Mouse (Mus musculus) forebrain, embryonic 14.5 days (tissue): ENCODE results near the gene Znhit6. TPM values are rescaled to one million over a fixed set of nuclear protein-coding genes. Genes with fewer than 3 reads are reported as not detected.

ENCODE experiments used
- ATAC-seq: fragments of 200-750 bp; cut with Nextera tagmentation; 2 replicates; pipeline ENCODE4 v1.8.0; 2017; ENCODE audit warnings: mild to moderate bottlenecking, moderate library complexity
- DNase-seq: peaks from one replicate; pipeline ENCODE4 v3.0.0-alpha.2; 2015; ENCODE audit warnings: low spot score
- H3K27ac ChIP-seq: fragments of 300-500 bp; sonication (generic); 2 replicates; pipeline ENCODE4 v1.5.1; 2014; ENCODE audit warnings: low read depth, mild to moderate bottlenecking, control low read depth, low read length, moderate library complexity
- H3K27me3 ChIP-seq: fragments of 300-500 bp; sonication (generic); replicated peaks from 2 replicates; pipeline ENCODE4 v1.6.1; 2014; ENCODE audit warnings: low read length, control low read depth, mixed read lengths; ENCODE audit not compliant: control insufficient read depth, insufficient read depth
- H3K36me3 ChIP-seq: fragments of 300-500 bp; sonication (generic); 2 replicates; pipeline ENCODE4 v1.6.1; 2014; ENCODE audit warnings: low read length, control low read depth; ENCODE audit not compliant: control insufficient read depth, insufficient read depth
- H3K4me1 ChIP-seq: fragments of 300-500 bp; sonication (generic); 2 replicates; pipeline ENCODE4 v1.6.1; 2014; ENCODE audit warnings: antibody characterized with exemption, low read length, control low read depth; ENCODE audit not compliant: control insufficient read depth, insufficient read depth
- H3K4me2 ChIP-seq: fragments of 300-500 bp; sonication (generic); 2 replicates; pipeline ENCODE4 v1.6.1; 2014; ENCODE audit warnings: mild to moderate bottlenecking, control low read depth, low read length
- H3K4me3 ChIP-seq: fragments of 300-500 bp; sonication (generic); 2 replicates; pipeline ENCODE4 v1.5.1; 2014; ENCODE audit warnings: low read depth, low read length, control low read depth
- H3K9ac ChIP-seq: fragments of 300-500 bp; sonication (generic); 2 replicates; pipeline ENCODE4 v1.6.1; 2014; ENCODE audit warnings: mild to moderate bottlenecking, low read length, control low read depth, moderate library complexity
- H3K9me3 ChIP-seq: fragments of 300-500 bp; sonication (generic); replicated peaks from 2 replicates; pipeline ENCODE4 v1.6.1; 2016; ENCODE audit warnings: low read length, control low read depth, mixed read lengths; ENCODE audit not compliant: control insufficient read depth
- WGBS: fragments of 180-500 bp; shearing (Covaris S2); extraction: QIAGEN DNeasy Blood & Tissue Kit; methylation state at CpG from one replicate; pipeline ENCODE4 v1.1.7; 2014; 5-methylcytosine and 5-hydroxymethylcytosine counted together
- polyA plus RNA-seq: library from polyadenylated mRNA; unstranded; fragments of >200 nt; fragmentation: Nextera tagmentation; extraction: Ambion mirVana; gene quantifications from 2 replicates; pipeline ENCODE4 v1.2.1, GENCODE M21; 2014

Gene Znhit6
- 28.0 and 28.8 TPM in 2 replicates for polyA plus RNA-seq

GRCm38 (mm10) chr3:145575743-145576481 is at the start of gene Znhit6:
Gene Znhit6, plus strand, starts transcription at chr3:145576205.
- Histone ChIP-seq H3K4me3 (peak within 1 kb of the TSS; percentile 72), H3K4me1 (peaks cover 9% of the 10 kb centered on the region), H3K9ac (peak within 1 kb of the TSS; percentile 72), H3K27ac (peak within 1 kb of the TSS; percentile 21; the same call in 1 of the 2 replicates), H3K36me3 (peaks cover 16% of the 10 kb centered on the region), H3K27me3 (no peaks in the 10 kb centered on the region), H3K4me2 (peak within 1 kb of the TSS; percentile 79), H3K9me3 (no peaks in the 10 kb centered on the region)
- ATAC-seq (peak; percentile 92), DNase-seq (peak; percentile 98)
- 6% methylated on average over 37 of the region's 37 CpGs for WGBS

GRCm38 (mm10) chr3:145537870-145538269 is 38.1 kb upstream of the Znhit6 start:
- Histone ChIP-seq H3K4me1 (no peaks in the 10 kb centered on the region), H3K9ac (no peak overlapping the region), H3K4me3 (no peak overlapping the region), H3K27me3 (no peaks in the 10 kb centered on the region), H3K36me3 (no peaks in the 10 kb centered on the region), H3K27ac (no peak overlapping the region), H3K9me3 (no peaks in the 10 kb centered on the region), H3K4me2 (no peak overlapping the region)
- WGBS = 100% methylated on average over 1 of the region's 1 CpGs
- DNase-seq = no peak
- ATAC-seq = no peak

- Histone ChIP-seq H3K9me3 (no peaks in the 10 kb centered on the region), H3K27ac (no peak overlapping the region), H3K36me3 (no peaks in the 10 kb centered on the region), H3K27me3 (no peaks in the 10 kb centered on the region), H3K4me2 (no peak overlapping the region), H3K4me1 (no peaks in the 10 kb centered on the region), H3K9ac (no peak overlapping the region), H3K4me3 (no peak overlapping the region)
- 84% methylated on average over 10 of the region's 10 CpGs for WGBS
- no peak for ATAC-seq
- DNase-seq = no peak
These were observed 27.3 kb upstream of the Znhit6 start for GRCm38 (mm10) chr3:145548441-145549415.

- DNase-seq (peak; percentile 17), ATAC-seq (no peak)
- no peaks in the 10 kb centered on the region for H3K4me1 ChIP-seq
- no peak overlapping the region for H3K27ac ChIP-seq
- H3K9me3 ChIP-seq = no peaks in the 10 kb centered on the region
- H3K36me3 ChIP-seq = no peaks in the 10 kb centered on the region
- WGBS = 63% methylated on average over 3 of the region's 3 CpGs
- H3K27me3 ChIP-seq = no peaks in the 10 kb centered on the region
- no peak overlapping the region for H3K4me3 ChIP-seq
- no peak overlapping the region for H3K9ac ChIP-seq
- H3K4me2 ChIP-seq = no peak overlapping the region
These were observed 25.8 kb upstream of the Znhit6 start for GRCm38 (mm10) chr3:145550216-145550615.

- Histone ChIP-seq H3K9ac (no peak overlapping the region), H3K4me2 (no peak overlapping the region), H3K27ac (no peak overlapping the region), H3K4me3 (no peak overlapping the region), H3K36me3 (no peaks in the 10 kb centered on the region), H3K4me1 (no peaks in the 10 kb centered on the region), H3K27me3 (no peaks in the 10 kb centered on the region), H3K9me3 (no peaks in the 10 kb centered on the region)
- DNase-seq (no peak), ATAC-seq (no peak)
- 93% methylated on average over 1 of the region's 2 CpGs for WGBS
These were observed 21.6 kb upstream of the Znhit6 start for GRCm38 (mm10) chr3:145554388-145554787.

GRCm38 (mm10) chr3:145556206-145556605 is 19.8 kb upstream of the Znhit6 start:
- DNase-seq (no peak), ATAC-seq (no peak)
- no peak overlapping the region for H3K4me3 ChIP-seq
- no peaks in the 10 kb centered on the region for H3K36me3 ChIP-seq
- no peaks in the 10 kb centered on the region for H3K4me1 ChIP-seq
- H3K27me3 ChIP-seq = no peaks in the 10 kb centered on the region
- H3K27ac ChIP-seq = no peak overlapping the region
- WGBS = 93% methylated on average over 10 of the region's 10 CpGs
- no peak overlapping the region for H3K4me2 ChIP-seq
- H3K9me3 ChIP-seq = no peaks in the 10 kb centered on the region
- no peak overlapping the region for H3K9ac ChIP-seq

GRCm38 (mm10) chr3:145559675-145560074 is 16.3 kb upstream of the Znhit6 start:
- Histone ChIP-seq H3K4me2 (no peak overlapping the region), H3K9ac (no peak overlapping the region), H3K4me3 (no peak overlapping the region), H3K36me3 (no peaks in the 10 kb centered on the region), H3K27ac (no peak overlapping the region), H3K27me3 (no peaks in the 10 kb centered on the region), H3K9me3 (no peaks in the 10 kb centered on the region), H3K4me1 (no peaks in the 10 kb centered on the region)
- WGBS = 93% methylated on average over 5 of the region's 5 CpGs
- no peak for ATAC-seq
- DNase-seq = no peak

DNA sequence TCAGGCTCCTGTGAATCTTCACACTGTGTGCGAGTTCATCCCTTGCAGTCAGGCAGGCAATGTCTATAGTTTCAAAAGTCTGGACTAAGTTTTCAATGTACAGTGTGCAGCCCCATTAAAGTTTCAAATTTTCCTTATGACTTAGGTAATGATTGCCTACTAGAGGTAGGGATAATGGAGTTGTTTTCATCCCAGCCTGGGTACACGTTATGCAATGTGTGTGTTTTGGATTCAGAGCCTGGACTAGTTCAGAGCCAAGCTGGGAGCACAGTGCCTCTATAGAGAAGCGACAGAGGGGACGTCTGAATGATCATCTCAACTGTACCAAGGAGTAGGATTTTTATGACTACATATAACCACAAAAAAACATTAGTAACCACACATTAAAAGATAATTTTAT is 15.9 kb upstream of the Znhit6 start:
- no peak overlapping the region for H3K4me3 ChIP-seq
- no peak overlapping the region for H3K27ac ChIP-seq
- H3K9me3 ChIP-seq = no peaks in the 10 kb centered on the region
- DNase-seq (no peak), ATAC-seq (no peak)
- no peaks in the 10 kb centered on the region for H3K4me1 ChIP-seq
- no peak overlapping the region for H3K4me2 ChIP-seq
- H3K27me3 ChIP-seq = no peaks in the 10 kb centered on the region
- 83% methylated on average over 4 of the region's 4 CpGs for WGBS
- H3K9ac ChIP-seq = no peak overlapping the region
- H3K36me3 ChIP-seq = no peaks in the 10 kb centered on the region
